Mouse (Mus musculus) adrenal gland, adult 18-20 months (tissue): ENCODE data around the gene Eef1akmt2. TPM values are rescaled to one million over a fixed set of nuclear protein-coding genes. Genes with fewer than 3 reads are reported as not detected.
A peak's percentile ranks its signal among the peaks of the same experiment; 100 is the strongest.

ENCODE experiments used
- DNase-seq, 2 experiments: peaks; one replicate each; pipeline ENCODE4 v3.0.0; 2021 to 2022; ENCODE audit warnings: low spot score in 2 of 2
- total RNA-seq, 2 experiments: library from RNA; stranded (reverse); gene quantifications; 1 replicate in 1 of 2; 2 replicates in 1 of 2; pipeline ENCODE4 v1.2.3; 2021

The Eef1akmt2 gene
- total RNA-seq, 2 experiments from 2014 or later, result 25.0 to 27.7 TPM

DNA sequence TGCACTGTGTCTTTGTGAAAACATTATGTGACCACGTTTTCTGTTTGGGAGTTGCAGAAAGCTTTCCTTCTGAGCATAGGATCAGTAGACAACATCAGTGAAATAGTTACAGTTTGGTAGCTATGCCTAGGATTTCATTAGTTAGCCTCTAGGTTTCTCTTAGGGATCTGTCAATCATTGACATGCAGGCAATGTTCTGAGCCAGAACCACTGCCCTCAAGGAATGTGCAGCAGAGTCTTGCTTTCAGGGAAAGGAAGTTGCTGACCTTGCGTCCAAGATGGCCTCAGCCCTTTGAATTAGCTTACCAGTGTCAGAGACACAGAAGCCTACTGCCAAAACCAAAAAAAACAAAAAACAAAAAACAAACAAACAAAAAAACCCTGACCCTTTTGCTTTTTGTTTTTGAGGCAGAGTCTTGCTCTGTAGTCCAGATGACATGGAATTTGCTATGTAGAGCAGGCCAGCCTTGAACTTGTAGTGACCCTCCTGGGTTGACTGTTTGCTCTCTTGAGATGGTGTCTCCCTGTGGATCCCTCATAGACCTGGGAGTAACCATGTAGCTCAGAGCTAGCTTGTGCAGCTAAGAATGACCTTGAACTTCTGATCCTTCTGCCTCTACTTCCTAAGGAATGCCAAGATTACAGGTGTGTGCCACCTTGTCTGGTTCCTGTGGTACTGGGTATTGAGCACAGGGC lies 23.1 kb upstream of the Eef1akmt2 start:
- DNase-seq, result no peak

DNA sequence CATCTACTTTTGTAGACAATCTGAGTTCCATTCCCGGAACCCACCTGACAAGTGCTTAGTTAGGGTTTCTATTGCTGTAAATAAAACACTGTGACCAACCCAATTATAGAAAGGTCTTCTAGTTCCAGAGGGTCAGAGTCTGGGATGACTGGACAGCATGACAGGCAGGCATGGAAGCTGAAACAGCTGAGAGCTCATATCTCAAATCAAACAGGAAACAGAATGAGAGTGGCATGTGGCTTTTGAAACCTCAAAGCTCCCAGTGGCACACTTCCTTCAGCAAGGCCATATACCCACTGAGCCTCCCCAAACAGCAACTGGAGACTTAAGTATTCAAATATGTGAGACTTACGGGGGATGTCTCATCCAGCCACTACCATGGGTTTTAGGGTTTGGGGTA lies 20.6 kb upstream of the Eef1akmt2 start:
- DNase-seq, result no peak

DNA sequence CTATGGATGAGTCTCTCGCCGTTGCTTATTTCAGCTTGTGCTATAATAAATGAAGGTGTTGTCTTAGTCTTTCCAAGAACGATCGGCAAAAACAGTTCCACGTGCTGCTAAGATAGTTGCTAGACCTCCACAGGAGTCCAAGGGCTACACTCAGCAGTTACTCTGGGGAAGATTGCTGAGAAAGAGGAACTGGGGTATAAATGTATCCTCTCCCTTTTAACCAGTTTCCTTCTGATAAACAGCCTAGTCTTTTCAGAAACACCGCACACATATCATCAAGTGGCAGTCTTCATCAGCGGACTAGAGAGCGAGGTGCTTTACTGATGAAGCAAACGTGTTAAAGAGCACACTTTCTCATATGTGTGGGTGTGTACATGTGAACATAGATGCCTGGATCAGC lies 13.8 kb upstream of the Eef1akmt2 start:
- DNase-seq, result no peak

DNA sequence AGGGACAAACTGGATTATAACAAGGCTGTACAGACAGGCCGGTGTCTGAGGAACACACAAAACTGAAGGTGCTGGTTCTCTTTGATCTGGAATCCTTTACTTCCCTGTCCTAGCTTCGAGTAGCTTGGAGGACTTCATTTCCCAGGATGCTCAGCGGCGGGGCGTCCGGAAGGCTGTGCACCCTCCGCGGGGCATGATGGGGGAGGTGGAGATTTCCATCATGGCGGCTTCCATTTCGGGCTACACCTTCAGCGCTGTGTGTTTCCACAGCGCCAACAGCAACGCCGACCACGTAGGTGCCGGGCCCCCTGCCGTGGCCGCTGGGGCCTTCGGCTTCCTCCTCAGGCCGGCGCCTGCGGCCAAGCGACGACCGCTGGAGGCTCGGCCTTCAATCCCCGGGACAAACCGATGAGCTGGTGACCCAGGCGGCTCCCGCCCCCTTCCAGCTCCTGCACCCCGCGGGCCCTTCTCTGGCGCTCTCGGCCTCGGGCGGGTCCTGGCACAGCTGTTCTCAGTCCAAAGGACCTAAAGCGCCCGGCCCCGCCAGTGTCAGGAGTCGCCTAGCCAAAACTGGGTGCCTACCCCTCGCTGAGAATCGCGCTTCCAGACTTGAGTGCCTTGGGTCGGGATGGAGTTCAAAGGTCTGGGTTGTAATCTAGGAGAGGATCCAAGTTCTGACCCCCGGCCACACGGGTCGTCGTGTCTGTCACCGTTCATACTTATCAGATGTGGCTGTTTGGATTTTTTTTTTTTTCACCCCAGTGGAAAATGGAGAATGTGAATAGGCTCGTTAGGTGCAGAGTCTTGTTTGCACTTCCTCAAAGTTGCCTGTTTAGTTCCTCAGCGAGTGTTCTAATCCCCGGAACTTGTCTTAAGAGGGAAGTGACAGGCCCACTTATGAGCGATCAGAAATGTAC lies 6.8 kb upstream of the Eef1akmt2 start, which contains the start of gene Abraxas2:
TSS of gene Abraxas2 (plus strand) at position 184 of the 917 bp plus-strand sequence.
- peak; percentile 84 to 87 for DNase-seq

DNA sequence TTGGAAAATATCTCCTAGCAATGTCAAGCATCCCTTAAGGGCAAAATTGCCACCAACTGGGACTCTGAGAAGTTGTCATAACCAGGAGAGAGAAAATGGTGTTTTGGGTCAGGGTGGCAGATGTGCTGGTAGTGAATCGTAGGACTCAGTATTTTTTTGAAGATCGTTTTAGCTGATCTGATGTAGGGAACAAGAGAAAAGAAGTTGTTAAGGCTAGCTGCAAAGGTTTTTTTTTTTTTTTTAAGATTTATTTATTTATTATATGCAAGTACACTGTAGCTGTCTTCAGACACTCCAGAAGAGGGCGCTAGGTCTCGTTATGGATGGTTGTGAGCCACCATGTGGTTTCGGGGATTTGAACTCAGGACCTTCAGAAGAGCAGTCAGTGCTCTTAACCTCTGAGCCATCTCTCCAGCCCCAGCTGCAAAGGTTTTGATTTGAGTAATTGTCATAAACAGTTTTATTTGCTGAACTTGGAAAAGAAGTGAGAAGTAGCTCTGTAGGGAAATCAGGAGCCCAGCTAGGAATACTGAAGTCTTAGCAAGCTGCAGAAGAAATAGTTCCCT lies 5.7 kb upstream of the Eef1akmt2 start:
- DNase-seq, result no peak

DNA sequence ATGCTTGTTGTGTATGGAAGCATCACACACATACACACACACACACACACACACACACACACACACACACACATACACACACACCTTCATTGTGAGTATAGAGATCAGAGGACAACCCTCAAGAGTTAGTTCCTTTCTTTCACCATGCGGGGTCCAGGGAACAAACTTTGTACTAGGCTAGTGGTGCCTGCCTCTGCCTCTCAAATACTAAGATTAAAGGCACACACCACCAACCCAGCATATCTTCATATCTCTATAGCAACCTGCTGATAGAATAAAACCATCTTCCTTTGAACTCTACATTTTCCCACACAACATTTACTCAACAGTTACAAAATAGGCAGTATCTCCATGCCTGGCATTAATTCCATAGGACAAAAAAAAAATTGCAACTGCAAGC lies 3.6 kb upstream of the Eef1akmt2 start:
- no peak for DNase-seq

DNA sequence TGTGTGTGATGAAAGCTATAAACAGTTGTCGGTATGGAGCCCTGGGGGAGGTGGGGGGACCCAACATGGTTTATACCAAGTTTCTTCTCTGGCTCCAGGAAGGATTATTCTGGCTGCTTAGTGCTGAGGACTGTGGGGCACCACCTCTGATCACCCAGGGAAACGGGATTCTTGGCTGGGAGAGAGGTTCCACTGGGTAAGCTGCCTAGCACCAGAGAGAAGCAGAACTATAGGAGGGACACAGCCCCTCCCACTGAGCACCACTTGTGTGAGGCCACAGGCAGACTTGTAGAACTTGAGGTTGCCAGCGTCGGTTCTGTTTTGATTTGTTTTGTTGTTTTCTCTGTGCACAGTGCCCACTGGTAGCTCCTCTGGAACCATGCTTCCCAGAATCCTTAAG lies 1.5 kb upstream of the Eef1akmt2 start:
- DNase-seq, result no peak

DNA sequence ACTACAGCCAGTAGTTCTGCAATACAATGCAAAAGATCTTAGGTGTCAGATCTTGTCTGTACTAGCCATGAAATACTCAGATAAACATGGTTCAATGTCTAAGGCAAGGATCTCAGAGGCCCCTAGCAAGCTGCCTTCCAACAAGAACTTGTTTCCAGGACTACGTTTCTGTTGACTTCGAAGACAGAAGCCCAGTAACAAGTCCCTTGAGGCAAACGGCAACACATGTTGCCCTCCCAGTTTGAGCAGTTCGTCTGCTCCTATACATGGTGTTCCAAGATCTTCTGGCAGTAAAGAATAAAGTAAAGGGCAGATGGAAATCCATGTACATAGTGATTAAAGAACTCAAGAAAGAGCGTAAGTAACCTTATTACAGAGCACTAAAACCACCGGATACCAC lies 888 bp upstream of the Eef1akmt2 start:
- no peak for DNase-seq

DNA sequence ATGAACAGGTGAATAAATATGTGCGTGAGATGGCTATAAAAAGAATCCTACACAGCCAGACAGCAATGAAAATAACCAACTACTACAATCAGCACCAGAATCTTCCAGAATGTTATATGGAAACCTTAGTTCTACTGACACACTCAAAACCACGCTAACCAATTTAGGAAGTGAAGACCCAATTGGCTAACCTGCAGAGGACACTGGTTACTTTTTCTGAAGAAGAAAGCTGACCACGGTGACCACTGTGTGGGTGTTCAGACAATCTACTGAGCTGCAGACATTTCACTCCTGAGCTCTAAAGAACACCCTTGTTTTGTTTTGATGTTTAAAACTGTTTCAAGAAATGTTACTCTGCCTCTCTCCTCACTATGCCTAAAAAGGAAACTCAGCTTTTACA lies 9.3 kb downstream of the Eef1akmt2 start:
- no peak for DNase-seq

DNA sequence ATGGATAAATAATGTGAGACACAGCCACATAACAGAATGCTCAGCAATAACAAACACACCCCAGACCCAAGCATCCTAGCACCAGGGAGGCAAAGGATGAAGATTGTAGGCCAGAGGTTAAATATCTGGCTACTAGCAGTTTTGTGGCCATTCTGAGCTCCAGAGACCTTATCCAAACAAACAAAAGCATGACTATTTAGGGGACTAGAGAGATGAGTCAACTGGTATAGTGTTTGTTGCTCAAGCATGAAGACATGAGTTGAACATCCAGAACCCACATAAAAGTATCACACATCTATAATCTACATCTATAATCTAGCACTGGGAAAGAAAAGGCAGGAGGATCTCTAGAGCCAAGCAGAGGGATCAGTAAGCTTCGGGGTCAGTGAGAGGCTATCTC lies 10.0 kb downstream of the Eef1akmt2 start:
- DNase-seq, result no peak

DNA sequence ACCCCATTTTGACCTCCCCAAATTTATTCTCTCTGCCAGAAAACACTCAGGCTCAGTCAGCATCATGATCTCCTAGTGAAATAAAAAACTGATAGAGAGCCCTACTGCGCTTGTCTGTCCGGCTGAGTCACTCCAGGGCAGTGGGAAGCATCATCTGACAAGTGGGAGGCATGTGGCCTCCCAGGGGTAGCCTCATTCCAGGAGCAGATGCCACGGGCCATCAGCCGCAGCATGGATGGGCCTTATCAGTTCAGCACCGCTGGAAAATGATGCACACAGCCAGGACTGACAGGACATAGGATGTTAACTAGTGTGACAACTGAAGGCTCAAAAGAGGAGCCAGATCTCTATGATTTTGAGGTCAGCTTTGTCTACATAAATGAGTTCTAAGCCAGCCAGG lies 11.2 kb downstream of the Eef1akmt2 start:
- no peak for DNase-seq

DNA sequence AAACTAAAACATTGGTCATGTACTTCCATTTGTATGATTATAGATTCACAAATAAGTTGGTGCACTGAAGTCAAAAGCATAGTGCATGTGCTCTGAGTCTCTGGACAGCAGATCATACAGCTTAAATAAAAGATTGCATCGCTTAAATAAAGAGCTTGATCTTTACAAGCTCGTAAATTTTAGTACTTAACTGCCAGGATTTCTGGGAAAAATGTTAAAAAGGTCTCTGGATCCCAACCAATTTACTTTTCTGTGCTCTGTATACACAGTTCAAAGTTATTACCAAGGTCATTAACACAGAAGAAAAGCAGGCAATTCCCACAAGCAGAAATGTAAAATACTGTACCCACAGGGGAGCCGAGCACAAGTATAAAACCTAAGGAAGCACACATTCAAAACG lies 21.5 kb downstream of the Eef1akmt2 start:
- no peak for DNase-seq

DNA sequence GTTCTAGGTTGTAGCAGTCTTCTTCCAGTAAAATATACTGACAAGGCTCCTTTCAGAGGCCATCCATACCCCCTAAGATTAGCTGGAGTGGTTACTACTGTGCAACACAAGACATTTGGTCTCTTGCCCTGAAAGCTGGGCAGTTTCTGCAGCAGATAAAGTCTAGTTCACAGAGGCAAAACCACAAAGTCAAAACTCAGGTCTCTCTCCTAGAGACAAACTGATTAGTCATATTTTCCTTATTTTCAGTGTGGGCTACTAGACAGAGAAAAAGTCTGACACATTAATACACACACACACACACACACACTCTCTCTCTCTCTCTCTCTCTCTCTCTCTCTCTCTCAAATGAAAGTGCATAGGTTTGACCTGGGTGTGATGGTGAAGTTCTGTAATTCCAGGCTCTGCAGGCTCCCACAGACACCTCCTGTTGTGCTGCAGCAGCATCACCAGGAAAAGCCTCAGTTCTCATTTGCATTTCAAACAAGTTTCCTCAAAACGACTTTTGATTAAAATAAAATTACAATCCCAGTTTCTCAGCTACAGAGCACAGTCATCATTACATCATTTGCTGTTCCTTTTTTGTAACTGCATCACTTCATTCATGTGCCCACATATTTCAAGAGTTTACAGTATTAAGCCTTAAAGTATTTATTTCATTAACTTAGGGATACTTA lies 28.0 kb downstream of the Eef1akmt2 start:
- DNase-seq, result no peak

DNA sequence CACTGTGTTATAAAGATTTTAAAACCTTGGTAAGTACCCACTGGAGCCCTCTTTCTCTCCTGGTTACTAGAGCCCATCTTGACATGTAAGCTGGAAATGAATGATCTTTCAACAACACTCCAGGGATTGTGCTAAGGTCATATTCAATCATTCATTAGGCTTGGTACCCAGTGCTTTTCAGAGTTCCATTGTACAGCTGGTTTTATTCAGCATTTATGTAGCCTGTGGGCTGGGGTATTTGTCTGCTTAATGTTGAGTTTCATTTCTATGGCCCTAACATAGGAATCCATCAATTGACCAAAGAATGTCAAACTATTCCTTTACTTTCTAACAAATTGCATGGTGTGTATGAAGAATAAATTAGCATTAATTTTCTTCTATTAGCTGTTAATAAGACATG lies 28.6 kb downstream of the Eef1akmt2 start:
- no peak for DNase-seq

DNA sequence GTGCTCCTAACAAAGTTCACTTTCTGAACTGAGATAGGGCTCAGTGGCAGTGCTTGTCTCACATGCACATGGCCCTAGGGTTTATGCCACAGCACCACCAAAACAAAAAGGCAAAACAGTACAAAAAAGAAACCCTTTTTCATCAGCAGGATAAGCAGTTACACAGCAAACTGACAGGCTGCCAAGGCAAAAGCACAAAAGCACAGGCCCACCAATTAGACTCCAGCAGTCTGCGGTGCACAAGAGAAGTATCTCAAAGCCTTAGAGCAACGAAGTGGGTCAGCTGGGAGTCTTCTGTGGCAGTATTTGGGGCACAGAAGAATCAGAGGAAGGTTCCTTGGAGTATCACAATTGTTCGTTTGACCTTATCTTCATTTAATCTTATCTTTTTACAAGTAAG lies 31.8 kb downstream of the Eef1akmt2 start:
- DNase-seq, result no peak

DNA sequence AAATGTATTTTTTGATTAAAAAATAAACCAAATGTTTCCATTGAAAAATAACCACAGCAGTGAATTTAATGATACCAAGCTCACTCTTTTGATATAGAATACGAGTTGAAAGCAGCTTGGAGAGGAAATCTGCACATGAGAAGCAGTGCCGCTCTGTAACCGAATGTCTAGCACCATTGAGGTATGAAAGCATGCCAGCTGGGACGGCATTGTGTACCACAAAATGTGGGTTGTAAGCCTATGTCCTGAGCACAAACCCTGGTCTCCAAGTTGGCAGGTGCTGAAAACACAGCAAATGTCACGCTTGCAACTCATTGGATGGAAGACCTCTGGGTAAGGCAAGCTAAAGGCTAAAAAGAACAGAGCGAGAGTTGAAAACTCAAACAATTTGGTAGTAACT lies 35.4 kb downstream of the Eef1akmt2 start:
- no peak for DNase-seq

DNA sequence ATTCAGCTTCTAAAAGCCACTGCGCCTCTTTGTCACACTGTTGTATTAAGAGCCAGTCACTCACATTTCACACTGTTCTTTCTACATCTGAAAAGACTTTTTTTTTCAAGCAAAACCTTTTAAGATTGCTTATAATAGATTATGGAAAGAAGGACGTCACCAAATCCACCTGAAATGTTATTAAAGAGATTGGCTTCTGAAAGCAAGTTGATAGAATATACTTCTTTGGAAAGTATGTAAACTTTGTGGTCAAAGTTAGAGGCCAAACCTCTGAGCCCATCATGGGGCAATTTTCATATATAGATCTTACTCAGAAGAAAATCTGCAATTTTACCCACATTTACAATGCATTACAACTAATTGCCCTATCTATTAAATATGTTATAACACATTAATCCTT lies 35.9 kb downstream of the Eef1akmt2 start:
- DNase-seq, result no peak

DNA sequence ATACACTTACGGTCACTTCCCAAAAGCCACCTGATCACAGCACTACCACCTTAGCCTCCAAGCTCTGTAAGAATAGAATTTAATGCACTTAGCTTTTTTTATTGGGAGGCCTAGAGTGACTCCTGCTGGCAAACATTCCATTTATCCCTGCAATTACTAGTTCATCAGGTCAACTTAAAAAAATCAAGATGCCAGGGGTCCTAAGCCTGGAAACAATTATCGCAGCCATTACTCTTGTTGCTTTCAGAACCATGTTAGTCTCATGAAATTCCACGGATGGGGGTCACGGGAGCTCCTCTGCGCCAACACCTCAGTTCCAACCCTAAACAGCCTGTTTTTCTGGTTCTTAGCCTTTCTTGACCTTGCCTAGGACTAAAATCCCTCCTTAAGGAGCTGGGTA lies 37.4 kb downstream of the Eef1akmt2 start:
- no peak for DNase-seq

DNA sequence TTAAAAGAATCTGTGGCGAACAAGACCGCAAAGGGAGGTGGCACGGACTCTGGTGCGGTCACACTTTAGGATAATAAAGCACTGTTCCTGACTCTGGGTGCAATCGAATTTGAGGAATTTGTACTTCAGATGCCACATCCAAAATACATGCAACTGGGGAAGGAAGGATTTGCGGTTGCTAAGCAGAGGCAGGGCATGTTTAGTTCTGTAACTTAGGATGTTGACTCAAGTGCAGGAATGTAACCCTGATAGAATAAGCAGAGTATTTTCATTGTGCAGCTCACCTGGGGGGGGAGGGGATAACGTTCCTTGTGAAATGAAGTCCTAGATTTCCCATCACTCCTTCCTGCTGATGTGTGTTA lies 38.4 kb downstream of the Eef1akmt2 start:
- no peak for DNase-seq

DNA sequence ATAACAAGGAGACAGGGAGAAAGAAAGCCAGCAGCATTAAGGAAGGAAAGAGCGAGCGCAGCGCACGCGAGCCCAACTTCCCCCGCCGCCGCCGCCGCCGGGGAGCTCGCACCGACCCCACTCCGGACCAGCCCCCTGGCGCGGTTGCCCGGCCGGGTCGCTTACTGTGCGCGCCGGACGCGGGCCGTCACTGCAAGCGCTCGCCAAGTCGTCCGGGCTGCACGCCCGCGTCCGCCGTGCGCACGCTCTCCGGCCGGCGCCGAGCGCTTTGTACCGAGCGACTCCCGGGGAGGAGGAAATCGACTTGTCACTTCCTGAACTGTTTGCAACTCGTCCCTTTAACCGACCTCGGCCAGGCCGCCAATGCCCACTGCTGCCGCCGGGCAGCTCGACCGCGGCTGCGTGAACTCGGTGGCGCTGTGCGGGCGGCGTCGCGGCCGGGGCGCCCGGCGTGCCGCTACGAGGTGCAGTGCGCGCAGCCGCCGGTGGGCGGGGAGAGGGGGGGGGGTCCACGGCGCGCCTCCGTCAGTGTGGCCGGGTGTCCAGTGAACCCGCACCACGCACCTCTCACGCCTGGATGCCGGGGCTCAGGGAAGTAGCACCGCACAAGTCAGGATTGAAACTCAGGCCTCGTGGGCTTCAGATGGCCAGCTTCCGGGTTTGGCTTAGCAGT lies 38.9 kb downstream of the Eef1akmt2 start, which contains the start of gene Fam53b:
TSS of gene Fam53b (minus strand) at position 471 of the 673 bp plus-strand sequence.
- peak; percentile 76 to 81 for DNase-seq
